Mouse (Mus musculus): ENCODE measurements at regions not wholly inside any gene's neighbourhood (a gene's known extent, or its start where the extent isn't known, plus 50 kb on each side); places are given as distances from the start of the nearest gene placed in this dataset.

DNA sequence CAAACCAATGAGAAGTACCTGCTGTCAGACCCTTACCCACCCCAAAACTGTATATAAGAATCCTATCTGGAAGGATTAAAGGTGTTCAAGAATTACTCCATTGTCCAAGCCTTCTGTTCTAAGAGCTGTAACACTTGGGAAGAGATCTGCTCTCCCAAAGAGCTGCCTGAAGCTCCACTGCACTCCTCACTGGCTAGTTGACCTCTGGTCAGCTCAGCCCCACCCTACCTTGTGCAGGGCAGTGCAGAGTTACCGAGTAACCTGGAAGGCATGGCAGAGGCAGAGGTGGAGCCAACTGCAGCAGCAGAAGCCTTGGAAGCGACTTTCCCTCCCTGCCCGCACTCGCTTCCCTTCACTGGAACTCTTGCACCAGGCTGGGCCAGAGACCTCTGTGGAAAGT lies 97.1 kb upstream of the Kcnk2 start:
- TF ChIP-seq CTCF (IDR thresholded peaks at IDR 0.05) (no peak), EP300 (IDR thresholded peaks at IDR 0.05; ENCODE audit: insufficient read depth, low read depth, low read length) (no peak)
